Mouse (Mus musculus): ENCODE results near the gene Tas2r135.

Gene Tas2r135

GRCm38 (mm10) chr6:42373669-42374430, 31.4 kb upstream of the Tas2r135 start:
- no peak for DNase-seq (ENCODE audit: inconsistent age in 2 of 2, low spot score in 1 of 2)

- DNase-seq (ENCODE audit: inconsistent age in 2 of 2, low spot score in 1 of 2), result no peak
These were observed 30.5 kb upstream of the Tas2r135 start for GRCm38 (mm10) chr6:42374701-42375100.

GRCm38 (mm10) chr6:42375131-42375530, 30.1 kb upstream of the Tas2r135 start:
- DNase-seq (ENCODE audit: inconsistent age in 2 of 2, low spot score in 1 of 2), result no peak

- DNase-seq (ENCODE audit: inconsistent age in 2 of 2, low spot score in 1 of 2), result no peak
These were observed 29.2 kb upstream of the Tas2r135 start for GRCm38 (mm10) chr6:42376016-42376415.

- DNase-seq (ENCODE audit: inconsistent age in 2 of 2, low spot score in 1 of 2), result no peak
These were observed 28.7 kb upstream of the Tas2r135 start for GRCm38 (mm10) chr6:42376504-42377019.

GRCm38 (mm10) chr6:42377280-42377679, 28.0 kb upstream of the Tas2r135 start:
- no peak for DNase-seq (ENCODE audit: inconsistent age in 2 of 2, low spot score in 1 of 2)

- DNase-seq (ENCODE audit: inconsistent age in 2 of 2, low spot score in 1 of 2), result no peak
These were observed 25.7 kb upstream of the Tas2r135 start for GRCm38 (mm10) chr6:42379551-42379950.

- peak in 1 of 2 experiments; percentile 75 for DNase-seq (ENCODE audit: inconsistent age in 2 of 2, low spot score in 1 of 2)
These were observed 24.7 kb upstream of the Tas2r135 start for GRCm38 (mm10) chr6:42380416-42381144.

- no peak for DNase-seq (ENCODE audit: inconsistent age in 2 of 2, low spot score in 1 of 2)
These were observed 24.0 kb upstream of the Tas2r135 start for GRCm38 (mm10) chr6:42381221-42381620.

GRCm38 (mm10) chr6:42381916-42382381, 23.3 kb upstream of the Tas2r135 start:
- DNase-seq (ENCODE audit: inconsistent age in 2 of 2, low spot score in 1 of 2), result no peak

GRCm38 (mm10) chr6:42383360-42383759, 21.9 kb upstream of the Tas2r135 start:
- no peak for DNase-seq (ENCODE audit: inconsistent age in 2 of 2, low spot score in 1 of 2)

GRCm38 (mm10) chr6:42385635-42386034, 19.6 kb upstream of the Tas2r135 start:
- peak in 1 of 2 experiments; percentile 22 for DNase-seq (ENCODE audit: inconsistent age in 2 of 2, low spot score in 1 of 2)

- DNase-seq (ENCODE audit: inconsistent age in 2 of 2, low spot score in 1 of 2), result no peak
These were observed 13.4 kb upstream of the Tas2r135 start for GRCm38 (mm10) chr6:42391796-42392330.

- DNase-seq (ENCODE audit: inconsistent age in 2 of 2, low spot score in 1 of 2), result peak; percentile 95 to 98
These were observed 9.0 kb upstream of the Tas2r135 start for GRCm38 (mm10) chr6:42395960-42396809.

GRCm38 (mm10) chr6:42397041-42397657, 8.1 kb upstream of the Tas2r135 start:
- peak; percentile 79 to 91 for DNase-seq (ENCODE audit: inconsistent age in 2 of 2, low spot score in 1 of 2)

GRCm38 (mm10) chr6:42398285-42398684, 6.9 kb upstream of the Tas2r135 start:
- DNase-seq (ENCODE audit: inconsistent age in 2 of 2, low spot score in 1 of 2), result peak; percentile 38 to 78

GRCm38 (mm10) chr6:42398998-42399397, 6.2 kb upstream of the Tas2r135 start:
- peak in 1 of 2 experiments; percentile 69 for DNase-seq (ENCODE audit: inconsistent age in 2 of 2, low spot score in 1 of 2)

GRCm38 (mm10) chr6:42399938-42400337, 5.3 kb upstream of the Tas2r135 start, which contains the start of gene Tas2r143:
Gene Tas2r143 (plus strand): TSS chr6:42400238.
- no peak for DNase-seq (ENCODE audit: inconsistent age in 2 of 2, low spot score in 1 of 2)

GRCm38 (mm10) chr6:42419443-42419842, 14.2 kb downstream of the Tas2r135 start:
- DNase-seq (ENCODE audit: inconsistent age in 2 of 2, low spot score in 1 of 2), result peak; percentile 32 to 80

GRCm38 (mm10) chr6:42421439-42421838, 16.2 kb downstream of the Tas2r135 start:
- DNase-seq (ENCODE audit: inconsistent age in 2 of 2, low spot score in 1 of 2), result peak in 1 of 2 experiments; percentile 48

Measured in adrenal gland, adult (tissue).